Comparison of ENCODE assay signal across 22 mouse cellular contexts in genomic region chr6:83635329-83635728, GRCm38 (mm10). TPM values are rescaled to one million over a fixed set of nuclear protein-coding genes. Genes with fewer than 3 reads are reported as not detected.
"Had no signal": no experiment of that assay in that cellular context is flagged by ENCODE, and none has a peak within 500 bp of the region (broad histone marks: within the 10 kb centered on the region; RNA-seq: fewer than 3 reads in every experiment).

No protein-coding gene starts in this region.

- H3K4me2 ChIP-seq: liver, embryonic 13.5 days; liver, embryonic 15.5 days; lung, embryonic 14.5 days; midbrain, embryonic 12.5 days; neural tube, embryonic 13.5 days; neural tube, embryonic 15.5 days; stomach, embryonic 15.5 days had no signal

- DNase-seq: liver, embryonic 13.5 days; lung, adult 18-20 months; lung, embryonic 14.5 days; lung, postnatal 10 days; lung, postnatal 4 days; midbrain, embryonic 14.5 days; right cerebral cortex, postnatal 14 days; thymus, adult 2 months; thymus, postnatal 25 days had no signal

- H3K9ac ChIP-seq: liver, embryonic 13.5 days; liver, embryonic 15.5 days; lung, embryonic 14.5 days; midbrain, embryonic 12.5 days; neural tube, embryonic 13.5 days; neural tube, embryonic 15.5 days; stomach, embryonic 15.5 days had no signal

- H3K27me3 ChIP-seq: liver, embryonic 13.5 days; liver, embryonic 15.5 days; neural tube, embryonic 13.5 days; neural tube, embryonic 15.5 days; stomach, embryonic 15.5 days had no signal

- H3K36me3 ChIP-seq: liver, embryonic 13.5 days; liver, embryonic 15.5 days; midbrain, embryonic 10.5 days; midbrain, embryonic 12.5 days; neural tube, embryonic 13.5 days; neural tube, embryonic 15.5 days; stomach, embryonic 15.5 days had no signal

- H3K9me3 ChIP-seq: liver, embryonic 13.5 days; liver, embryonic 15.5 days; midbrain, embryonic 10.5 days; midbrain, embryonic 12.5 days; neural tube, embryonic 13.5 days; neural tube, embryonic 15.5 days; stomach, embryonic 15.5 days had no signal

- H3K4me1 ChIP-seq: liver, embryonic 13.5 days; liver, embryonic 15.5 days; midbrain, embryonic 10.5 days; midbrain, embryonic 12.5 days; neural tube, embryonic 13.5 days; neural tube, embryonic 15.5 days; stomach, embryonic 15.5 days had no signal

- H3K27ac ChIP-seq: liver, embryonic 13.5 days; liver, embryonic 15.5 days; midbrain, embryonic 10.5 days; midbrain, embryonic 12.5 days; neural tube, embryonic 13.5 days; neural tube, embryonic 15.5 days; stomach, embryonic 15.5 days; stomach, postnatal 0 days had no signal

- ATAC-seq: midbrain, embryonic 16.5 days had no signal

- H3K4me3 ChIP-seq: liver, embryonic 13.5 days; liver, embryonic 15.5 days; midbrain, embryonic 10.5 days; midbrain, embryonic 12.5 days; myocyte; neural tube, embryonic 13.5 days; neural tube, embryonic 15.5 days; stomach, embryonic 15.5 days had no signal

RNA-seq across cellular contexts. Expression of gene Clec4f, which starts 20.7 kb away (rescaled TPM):
- total RNA-seq: megakaryocyte-erythroid progenitor cell, adult 5-6 weeks had no signal
- polyA plus RNA-seq: lung, embryonic 14.5 days; midbrain, embryonic 10.5 days; midbrain, embryonic 12.5 days; midbrain, embryonic 16.5 days; myocyte; neural tube, embryonic 11.5 days; neural tube, embryonic 13.5 days; neural tube, embryonic 15.5 days; spleen, adult 2 months had no signal

RNA-seq across cellular contexts. Expression of gene Cd207, which starts 42.3 kb away (rescaled TPM):
- total RNA-seq: megakaryocyte-erythroid progenitor cell, adult 5-6 weeks had no signal
- polyA plus RNA-seq: lung, embryonic 14.5 days; lung, embryonic 16.5 days; midbrain, embryonic 10.5 days; midbrain, embryonic 12.5 days; midbrain, embryonic 14.5 days; midbrain, embryonic 16.5 days; myocyte; neural tube, embryonic 11.5 days; neural tube, embryonic 13.5 days; neural tube, embryonic 15.5 days; stomach, postnatal 0 days had no signal
